Mouse (Mus musculus): Measurements from ENCODE around the gene Zbtb40.
A peak's percentile ranks its signal among the peaks of the same experiment; 100 is the strongest.

Zbtb40 gene

GRCm38 (mm10) chr4:136980921-136981320 is 67.7 kb downstream of the Zbtb40 start:
- DNase-seq (ENCODE audit: low read depth in 2 of 2, low spot score in 2 of 2), result no peak

DNA sequence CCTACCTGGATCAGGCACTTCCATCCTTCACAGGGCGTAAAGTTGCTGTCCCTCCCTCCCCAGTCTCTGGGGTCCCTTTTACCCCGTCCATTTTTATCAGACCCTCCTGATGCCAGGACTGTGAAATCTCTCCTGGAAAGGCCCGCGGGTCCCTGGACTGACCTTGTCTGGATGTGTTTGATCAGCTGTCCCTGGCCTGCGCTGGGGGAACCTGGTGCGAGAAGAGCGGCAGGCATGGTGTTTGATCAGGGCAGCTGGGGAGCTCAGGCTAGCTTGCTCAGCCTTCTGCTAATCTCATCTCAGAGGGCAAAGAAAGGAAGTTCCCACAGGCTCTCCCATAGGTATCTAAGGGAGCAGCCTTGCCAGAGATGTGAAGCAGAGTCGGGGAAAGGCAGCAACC is 71.4 kb downstream of the Zbtb40 start:
- no peak for DNase-seq (ENCODE audit: low read depth in 2 of 2, low spot score in 2 of 2)

GRCm38 (mm10) chr4:136970939-136971338 is 77.7 kb downstream of the Zbtb40 start:
- peak in 1 of 2 experiments; percentile 3 for DNase-seq (ENCODE audit: low read depth in 2 of 2, low spot score in 2 of 2)

GRCm38 (mm10) chr4:136969503-136970276 is 78.9 kb downstream of the Zbtb40 start:
- no peak for DNase-seq (ENCODE audit: low read depth in 2 of 2, low spot score in 2 of 2)

- no peak for DNase-seq (ENCODE audit: low read depth in 2 of 2, low spot score in 2 of 2)
Observed at GRCm38 (mm10) chr4:136969096-136969495, 79.5 kb downstream of the Zbtb40 start.

- DNase-seq (ENCODE audit: low read depth in 2 of 2, low spot score in 2 of 2), result no peak
Observed at GRCm38 (mm10) chr4:136967511-136967910, 81.1 kb downstream of the Zbtb40 start.

DNA sequence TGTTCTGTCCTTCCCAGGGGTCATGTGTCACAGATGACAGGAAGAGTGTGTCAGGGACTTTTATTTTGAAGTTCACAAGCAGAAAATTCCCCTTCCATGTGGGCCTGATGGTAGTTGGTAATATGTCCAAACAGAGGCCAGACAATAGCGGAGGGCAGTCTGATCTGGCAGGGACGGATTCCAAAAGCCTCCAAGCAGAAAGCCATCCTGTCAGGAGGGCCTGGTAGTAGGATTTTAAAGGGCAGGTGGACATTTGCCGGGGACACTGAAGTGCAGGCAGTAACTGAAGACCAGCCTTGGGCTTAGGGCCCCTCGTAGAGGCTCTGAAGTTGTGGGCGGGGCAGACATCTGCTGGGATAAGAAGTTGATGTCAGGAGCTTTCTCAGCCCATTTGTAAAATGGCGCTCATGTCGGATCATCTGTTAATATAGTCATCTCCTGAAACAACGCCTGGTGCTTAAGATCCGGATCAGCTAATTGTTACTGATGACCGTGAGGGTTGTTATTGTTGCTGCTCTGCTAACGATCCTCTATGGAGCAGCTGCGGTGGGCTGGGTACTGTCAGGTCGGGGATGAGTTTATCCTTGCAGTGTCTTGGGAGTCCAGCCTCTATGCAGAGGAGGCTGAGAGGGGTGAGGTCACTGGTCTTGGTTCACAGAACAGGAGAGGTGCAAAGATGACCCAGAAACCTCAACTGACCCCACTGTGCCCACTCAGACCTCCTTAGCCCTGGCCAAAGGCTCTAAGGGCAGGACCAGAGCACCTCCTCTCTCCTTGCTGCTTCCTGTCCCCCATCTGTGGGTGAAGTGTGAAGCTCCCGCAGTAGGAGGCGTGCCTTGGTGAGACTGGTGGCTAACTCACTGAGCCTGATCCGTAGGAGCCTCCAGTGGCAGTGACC is 81.9 kb downstream of the Zbtb40 start:
- no peak for DNase-seq (ENCODE audit: low read depth in 2 of 2, low spot score in 2 of 2)

DNA sequence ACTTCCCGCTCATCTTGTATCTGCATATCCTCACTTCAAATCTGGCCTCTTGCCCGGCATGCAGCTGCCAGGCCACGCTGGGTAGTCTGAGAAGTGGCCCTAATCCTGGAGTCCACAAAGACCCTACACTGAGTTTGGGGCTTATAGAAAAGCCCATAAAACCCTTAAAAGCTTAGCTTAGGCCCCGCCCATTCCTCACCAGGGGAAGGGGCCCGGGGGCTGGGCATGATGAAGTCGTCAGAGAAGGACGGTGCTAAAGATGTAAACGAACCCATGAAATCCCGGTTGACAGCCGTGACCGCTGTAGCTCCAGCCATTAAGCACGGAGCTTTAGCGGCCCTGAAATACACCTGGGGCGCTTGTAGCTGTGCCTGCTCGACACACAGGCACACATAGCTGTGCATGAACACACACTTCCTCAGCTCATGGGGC is 83.6 kb downstream of the Zbtb40 start:
- no peak for DNase-seq (ENCODE audit: low read depth in 2 of 2, low spot score in 2 of 2)

GRCm38 (mm10) chr4:136962447-136962846 is 86.2 kb downstream of the Zbtb40 start:
- no peak for DNase-seq (ENCODE audit: low read depth in 2 of 2, low spot score in 2 of 2)

DNA sequence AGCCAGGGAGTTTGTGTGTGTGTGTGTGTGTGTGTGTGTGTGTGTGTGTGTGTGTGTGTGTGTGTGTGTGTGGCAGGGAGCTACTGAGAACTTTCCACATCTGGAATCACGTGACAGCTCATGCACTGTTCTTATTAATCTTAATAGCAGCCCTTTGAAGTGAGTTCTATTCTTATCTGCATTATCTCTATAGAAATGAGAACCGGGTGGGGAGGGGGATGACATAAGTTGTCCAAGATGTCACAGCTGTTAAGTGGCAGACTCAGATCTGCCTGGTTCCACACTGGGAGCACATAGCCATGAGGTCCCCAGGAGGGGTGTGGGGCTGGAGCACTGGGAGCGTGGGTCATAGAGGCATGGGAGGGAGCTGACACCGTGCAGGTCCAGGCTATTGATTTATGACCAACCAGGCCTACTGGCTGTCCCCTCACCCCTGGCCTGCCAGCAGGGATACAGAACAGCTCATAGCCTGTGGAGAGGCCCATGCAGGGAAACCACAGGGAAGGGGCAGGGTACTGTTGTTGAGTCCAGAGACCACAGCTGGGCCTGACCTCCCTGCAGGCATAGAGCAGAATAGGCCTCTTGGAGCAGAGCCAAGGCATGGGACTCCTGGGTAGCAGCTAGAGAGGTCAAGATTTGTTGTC is 86.8 kb downstream of the Zbtb40 start:
- no peak for DNase-seq (ENCODE audit: low read depth in 2 of 2, low spot score in 2 of 2)

DNA sequence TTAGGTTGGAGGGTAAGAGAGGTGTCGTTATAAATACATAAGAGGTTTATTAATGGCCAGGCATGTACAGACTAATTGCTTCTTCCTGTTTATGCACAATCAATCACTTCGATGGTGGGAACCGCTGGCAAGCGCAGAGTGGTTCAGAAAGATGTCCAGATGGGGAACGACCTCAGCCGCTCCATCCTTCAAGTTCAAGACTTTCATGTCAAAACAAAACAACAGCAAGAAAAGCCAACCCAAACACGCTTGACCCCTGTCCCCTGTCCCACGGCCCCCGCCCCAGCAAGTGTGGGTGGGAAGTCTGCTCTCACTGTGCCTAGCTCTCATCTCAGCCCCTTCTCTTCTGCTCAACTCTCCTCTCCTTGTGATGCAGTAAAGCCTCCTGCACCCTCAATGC is 88.0 kb downstream of the Zbtb40 start:
- DNase-seq (ENCODE audit: low read depth in 2 of 2, low spot score in 2 of 2), result no peak

DNA sequence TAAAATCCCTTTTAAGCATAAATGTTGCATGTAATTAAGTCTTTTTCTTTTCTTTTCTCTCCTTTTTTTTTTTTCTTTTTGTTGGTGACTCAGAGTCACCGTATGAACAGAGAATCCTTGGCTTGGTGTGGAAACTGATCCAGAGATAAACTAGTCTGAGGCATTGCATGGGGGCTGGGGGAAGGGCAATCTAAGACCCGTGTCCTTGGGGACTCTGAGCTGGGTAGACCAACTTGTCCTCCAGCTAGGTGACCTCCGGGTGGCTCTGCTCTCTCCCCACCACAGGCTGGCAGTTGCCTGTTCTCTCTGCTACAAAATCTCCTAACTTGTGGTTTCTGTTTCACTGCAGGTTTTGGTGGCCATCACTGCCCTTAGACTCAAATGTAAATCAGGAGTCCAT is 88.5 kb downstream of the Zbtb40 start:
- DNase-seq (ENCODE audit: low read depth in 2 of 2, low spot score in 2 of 2), result no peak

DNA sequence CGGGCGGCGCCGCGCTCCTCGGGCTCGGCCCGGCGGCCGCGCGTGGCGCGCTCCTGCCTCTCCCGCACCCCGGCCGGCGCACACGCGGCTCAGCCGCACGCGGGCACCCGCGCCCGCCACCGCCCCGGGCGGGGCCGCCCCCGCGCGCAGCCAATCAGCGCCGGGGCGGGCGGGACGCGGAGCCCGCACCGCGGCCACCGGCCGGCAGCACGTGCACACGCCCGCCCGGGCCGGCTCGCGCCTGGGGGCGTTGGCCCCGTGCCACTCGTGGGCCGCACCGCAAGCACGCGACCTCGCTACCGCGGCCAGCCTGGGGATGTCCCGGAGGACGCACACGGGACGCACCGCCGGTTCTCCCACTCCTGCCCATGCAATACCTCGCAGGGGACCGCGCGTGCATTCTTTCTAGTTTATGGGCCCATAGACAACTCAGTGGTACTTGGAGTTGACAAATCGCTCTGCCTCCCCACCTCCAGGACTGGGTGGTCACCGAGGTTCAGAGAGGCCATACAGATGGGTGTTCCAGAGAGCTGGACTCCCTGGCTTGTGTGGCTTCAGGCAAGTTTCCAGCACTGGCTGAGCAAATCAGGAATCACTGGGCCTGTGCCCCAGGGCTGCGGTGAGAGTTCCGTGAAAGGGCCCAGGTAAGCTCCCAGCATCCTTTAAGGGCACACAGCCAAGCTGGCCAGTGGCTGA is 91.7 kb downstream of the Zbtb40 start, which contains the start of gene Epha8:
Gene Epha8, minus strand, starts transcription at position 66 of the 696 bp plus-strand sequence.
- DNase-seq (ENCODE audit: low read depth in 2 of 2, low spot score in 2 of 2), result no peak

DNA sequence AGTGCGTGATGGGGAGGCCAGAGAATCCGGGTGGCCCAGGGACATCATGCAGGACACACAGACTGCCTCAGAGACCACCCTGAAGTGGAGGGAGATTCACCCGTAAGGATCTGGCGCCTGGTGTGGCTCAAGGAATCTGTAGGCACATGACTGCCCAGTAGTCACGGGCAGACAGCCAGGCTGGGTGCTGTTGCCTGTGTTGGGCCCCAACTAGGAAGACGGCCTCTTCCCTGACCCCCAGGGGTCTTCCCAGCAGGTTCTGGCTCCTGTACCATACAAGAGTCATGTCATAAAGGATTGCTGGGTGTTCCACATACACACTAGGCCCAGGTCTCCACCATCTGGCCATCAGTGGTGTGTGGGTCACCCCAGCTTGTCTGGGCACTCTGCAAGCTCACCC is 94.0 kb downstream of the Zbtb40 start:
- no peak for DNase-seq (ENCODE audit: low read depth in 2 of 2, low spot score in 2 of 2)

DNA sequence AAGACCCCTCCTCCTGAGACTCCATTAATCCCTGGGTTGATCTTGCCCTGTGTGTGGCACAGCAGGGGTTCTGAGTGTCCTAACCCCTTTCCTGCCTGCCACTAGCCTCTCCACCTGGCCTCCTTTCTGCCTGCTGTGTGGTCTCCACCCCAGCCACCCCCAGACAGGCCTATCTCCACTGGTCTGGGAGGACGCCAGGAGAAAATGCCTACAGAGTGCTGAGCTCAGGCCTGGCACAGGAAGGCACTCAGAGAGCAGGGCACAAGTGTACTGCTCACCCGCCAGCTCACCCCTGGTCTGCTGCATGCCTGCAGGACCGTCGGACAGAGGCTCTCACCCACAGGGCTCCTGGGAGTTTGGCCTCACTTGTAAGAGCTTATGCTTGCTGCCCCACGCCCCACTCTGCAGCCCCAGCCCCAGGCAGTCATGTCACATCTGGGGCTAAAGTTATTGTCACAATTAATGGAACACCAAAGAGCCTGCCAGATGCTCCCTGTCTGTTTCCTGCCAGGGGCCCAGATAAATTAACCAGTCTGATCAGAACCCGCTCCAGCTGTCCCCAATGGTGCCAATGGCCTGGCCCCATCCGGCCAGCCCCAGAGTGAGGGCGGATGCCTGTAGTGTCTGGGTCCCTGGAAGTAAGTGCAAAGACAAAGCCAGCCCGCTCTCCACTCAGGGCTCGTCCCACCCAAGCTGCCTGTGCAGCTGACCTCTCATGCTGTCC is 99.2 kb downstream of the Zbtb40 start:
- DNase-seq (ENCODE audit: low read depth in 2 of 2, low spot score in 2 of 2), result no peak

- no peak for DNase-seq (ENCODE audit: low read depth in 2 of 2, low spot score in 2 of 2)
Observed at GRCm38 (mm10) chr4:136945397-136945796, 103.2 kb downstream of the Zbtb40 start.

DNA sequence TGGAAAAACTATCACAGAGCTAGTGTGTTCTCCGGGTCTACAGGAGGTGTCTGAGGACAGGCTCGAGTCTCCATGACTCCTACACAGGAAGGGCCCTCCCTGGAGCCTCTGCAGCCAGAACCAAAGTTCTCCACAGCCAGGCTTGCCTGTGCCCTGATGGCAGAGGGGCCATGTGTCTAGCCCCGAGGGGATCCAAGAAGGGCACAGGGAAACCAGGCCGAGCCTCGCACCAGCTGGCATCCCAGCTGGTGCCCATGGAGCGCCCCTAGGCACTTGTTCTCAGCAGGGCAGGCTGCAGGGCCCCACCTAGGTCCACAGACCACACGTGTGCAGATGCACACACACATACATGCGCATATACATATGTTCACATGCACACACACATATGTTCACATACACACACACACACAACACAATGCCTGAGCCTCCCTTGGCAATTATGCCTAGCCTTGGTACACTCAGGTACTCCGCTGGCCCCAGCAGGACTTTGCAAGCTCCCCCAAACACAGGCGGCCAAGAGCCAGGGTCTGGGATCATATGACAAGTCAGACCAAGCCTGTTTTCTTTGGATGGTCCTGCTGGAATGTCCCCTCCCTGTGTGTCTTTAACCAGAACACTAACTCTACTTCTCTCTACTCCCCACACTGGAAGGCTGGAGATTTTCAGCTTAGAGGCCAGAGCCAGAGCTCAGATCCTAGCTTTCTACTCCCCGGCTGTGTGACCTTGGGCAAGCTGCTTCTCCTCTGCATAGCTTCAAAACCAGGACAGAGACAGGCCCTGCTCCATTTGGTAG is 103.8 kb downstream of the Zbtb40 start:
- no peak for DNase-seq (ENCODE audit: low read depth in 2 of 2, low spot score in 2 of 2)

- DNase-seq (ENCODE audit: low read depth in 2 of 2, low spot score in 2 of 2), result no peak
Observed at GRCm38 (mm10) chr4:136943175-136943574, 105.4 kb downstream of the Zbtb40 start.

DNA sequence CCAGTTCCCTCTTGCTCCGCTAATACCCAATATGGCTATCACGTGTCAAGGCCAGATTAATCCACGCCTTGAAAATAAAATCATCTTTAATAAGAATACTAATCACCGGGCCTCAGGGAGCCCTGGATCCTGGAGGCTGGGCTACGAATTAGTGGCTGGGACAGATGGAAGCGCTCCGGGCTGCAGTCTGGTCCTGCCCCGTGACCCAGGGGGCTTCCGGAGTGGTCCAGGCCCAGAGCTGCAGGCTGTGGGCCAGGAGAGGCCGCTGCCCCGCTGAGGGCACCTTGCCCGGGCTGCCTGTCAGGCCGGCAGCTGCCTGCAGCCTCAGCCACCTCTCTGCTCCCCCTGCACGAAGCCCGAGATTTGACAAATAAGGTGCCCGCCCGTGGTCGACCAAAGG is 105.8 kb downstream of the Zbtb40 start:
- no peak for DNase-seq (ENCODE audit: low read depth in 2 of 2, low spot score in 2 of 2)

DNA sequence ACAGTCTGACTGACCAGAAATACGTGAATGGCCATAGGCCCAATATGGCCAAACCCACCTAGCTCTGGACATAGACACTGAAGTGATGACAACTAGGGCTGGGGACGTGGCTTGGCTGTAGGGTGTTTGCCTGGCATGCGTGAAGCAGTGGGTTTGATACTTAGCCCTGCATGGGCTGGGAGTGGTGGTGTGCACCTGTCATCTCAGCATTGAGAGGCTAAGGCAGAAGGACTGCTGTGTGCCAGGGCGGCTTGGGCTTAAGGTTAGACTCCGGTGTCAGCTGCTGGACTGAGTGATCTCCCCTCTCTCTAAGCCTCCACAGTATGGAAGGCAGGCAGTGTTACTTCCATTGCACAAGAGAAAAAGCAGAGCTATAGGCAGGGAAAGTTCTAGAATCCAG is 110.7 kb downstream of the Zbtb40 start:
- no peak for DNase-seq (ENCODE audit: low read depth in 2 of 2, low spot score in 2 of 2)

Data from CD8-positive naive resting alpha-beta T cell, adult 2 months (primary cell).